Mouse (Mus musculus): ENCODE measurements around the gene March10. TPM values are rescaled to one million over a fixed set of nuclear protein-coding genes. Genes with fewer than 3 reads are reported as not detected.

Gene March10
- polyA plus RNA-seq, 1 experiment from 2014 or later = 0.19 TPM

GRCm38 (mm10) chr11:105374526-105375175, 81.9 kb downstream of the March10 start:
- H3K36me3 ChIP-seq (ENCODE audit: control insufficient read depth, insufficient read depth, low read length) = no peaks in the 10 kb centered on the region
- H3K27me3 ChIP-seq (ENCODE audit: control insufficient read depth, insufficient read depth, low read length) = no peaks in the 10 kb centered on the region
- WGBS (ENCODE audit: insufficient replicate concordance) = 60% methylated on average over 10 of the region's 10 CpGs
- H3K4me3 ChIP-seq (ENCODE audit: low read depth, low read length) = no peak overlapping the region
- H3K27ac ChIP-seq (ENCODE audit: low read depth, low read length) = peak overlapping the region; percentile 63
- H3K9ac ChIP-seq (ENCODE audit: low read depth, low read length) = no peak overlapping the region
- no peak overlapping the region for H3K4me2 ChIP-seq
- peaks cover 27% of the 10 kb centered on the region for H3K4me1 ChIP-seq (ENCODE audit: control insufficient read depth, insufficient read depth, low read length)
- ATAC-seq (replicated peaks; ENCODE audit: insufficient number of reproducible peaks, low FRiP score, low TSS enrichment) = no peak
- H3K9me3 ChIP-seq (replicated peaks; ENCODE audit: control insufficient read depth, low read length) = no peaks in the 10 kb centered on the region

- WGBS (ENCODE audit: insufficient replicate concordance) = 44% methylated on average over 8 of the region's 8 CpGs
- no peaks in the 10 kb centered on the region for H3K9me3 ChIP-seq (replicated peaks; ENCODE audit: control insufficient read depth, low read length)
- H3K36me3 ChIP-seq (ENCODE audit: control insufficient read depth, insufficient read depth, low read length) = no peaks in the 10 kb centered on the region
- H3K4me1 ChIP-seq (ENCODE audit: control insufficient read depth, insufficient read depth, low read length) = peaks cover 27% of the 10 kb centered on the region
- H3K27me3 ChIP-seq (ENCODE audit: control insufficient read depth, insufficient read depth, low read length) = no peaks in the 10 kb centered on the region
- H3K4me3 ChIP-seq (ENCODE audit: low read depth, low read length) = no peak overlapping the region
- no peak overlapping the region for H3K4me2 ChIP-seq
- H3K9ac ChIP-seq (ENCODE audit: low read depth, low read length) = 0 out of 2 replicates have a peak overlapping the region, but pooled peaks have one; percentile 22
- ATAC-seq (replicated peaks; ENCODE audit: insufficient number of reproducible peaks, low FRiP score, low TSS enrichment) = no peak
- peak overlapping the region; percentile 54 for H3K27ac ChIP-seq (ENCODE audit: low read depth, low read length)
Observed at GRCm38 (mm10) chr11:105373881-105374280, 82.7 kb downstream of the March10 start.

GRCm38 (mm10) chr11:105371818-105372217, 84.7 kb downstream of the March10 start:
- Histone ChIP-seq H3K4me2 (no peak overlapping the region), H3K9ac (ENCODE audit: low read depth, low read length) (no peak overlapping the region), H3K27ac (ENCODE audit: low read depth, low read length) (no peak overlapping the region), H3K4me1 (ENCODE audit: control insufficient read depth, insufficient read depth, low read length) (peaks cover 31% of the 10 kb centered on the region), H3K4me3 (ENCODE audit: low read depth, low read length) (no peak overlapping the region), H3K27me3 (ENCODE audit: control insufficient read depth, insufficient read depth, low read length) (no peaks in the 10 kb centered on the region), H3K36me3 (ENCODE audit: control insufficient read depth, insufficient read depth, low read length) (no peaks in the 10 kb centered on the region), H3K9me3 (replicated peaks; ENCODE audit: control insufficient read depth, low read length) (no peaks in the 10 kb centered on the region)
- no peak for ATAC-seq (replicated peaks; ENCODE audit: insufficient number of reproducible peaks, low FRiP score, low TSS enrichment)
- 77% methylated on average over 9 of the region's 9 CpGs for WGBS (ENCODE audit: insufficient replicate concordance)

- 89% methylated on average over 13 of the region's 13 CpGs for WGBS (ENCODE audit: insufficient replicate concordance)
- H3K4me3 ChIP-seq (ENCODE audit: low read depth, low read length) = no peak overlapping the region
- peaks cover 40% of the 10 kb centered on the region for H3K4me1 ChIP-seq (ENCODE audit: control insufficient read depth, insufficient read depth, low read length)
- no peaks in the 10 kb centered on the region for H3K9me3 ChIP-seq (replicated peaks; ENCODE audit: control insufficient read depth, low read length)
- H3K27ac ChIP-seq (ENCODE audit: low read depth, low read length) = no peak overlapping the region
- no peaks in the 10 kb centered on the region for H3K27me3 ChIP-seq (ENCODE audit: control insufficient read depth, insufficient read depth, low read length)
- no peak overlapping the region for H3K9ac ChIP-seq (ENCODE audit: low read depth, low read length)
- no peak overlapping the region for H3K4me2 ChIP-seq
- H3K36me3 ChIP-seq (ENCODE audit: control insufficient read depth, insufficient read depth, low read length) = no peaks in the 10 kb centered on the region
- no peak for ATAC-seq (replicated peaks; ENCODE audit: insufficient number of reproducible peaks, low FRiP score, low TSS enrichment)
Observed at GRCm38 (mm10) chr11:105369526-105370386, 86.8 kb downstream of the March10 start.

- H3K4me1 ChIP-seq (ENCODE audit: control insufficient read depth, insufficient read depth, low read length) = peaks cover 42% of the 10 kb centered on the region
- H3K27me3 ChIP-seq (ENCODE audit: control insufficient read depth, insufficient read depth, low read length) = no peaks in the 10 kb centered on the region
- H3K9ac ChIP-seq (ENCODE audit: low read depth, low read length) = no peak overlapping the region
- no peak overlapping the region for H3K27ac ChIP-seq (ENCODE audit: low read depth, low read length)
- 70% methylated on average over 5 of the region's 5 CpGs for WGBS (ENCODE audit: insufficient replicate concordance)
- no peaks in the 10 kb centered on the region for H3K36me3 ChIP-seq (ENCODE audit: control insufficient read depth, insufficient read depth, low read length)
- ATAC-seq (replicated peaks; ENCODE audit: insufficient number of reproducible peaks, low FRiP score, low TSS enrichment) = no peak
- H3K4me3 ChIP-seq (ENCODE audit: low read depth, low read length) = no peak overlapping the region
- no peak overlapping the region for H3K4me2 ChIP-seq
- H3K9me3 ChIP-seq (replicated peaks; ENCODE audit: control insufficient read depth, low read length) = no peaks in the 10 kb centered on the region
Observed at GRCm38 (mm10) chr11:105368833-105369232, 87.7 kb downstream of the March10 start.

GRCm38 (mm10) chr11:105367163-105367562, 89.4 kb downstream of the March10 start:
- no peak for ATAC-seq (replicated peaks; ENCODE audit: insufficient number of reproducible peaks, low FRiP score, low TSS enrichment)
- 48% methylated on average over 3 of the region's 3 CpGs for WGBS (ENCODE audit: insufficient replicate concordance)

GRCm38 (mm10) chr11:105366051-105366450, 90.5 kb downstream of the March10 start:
- Histone ChIP-seq H3K9ac (ENCODE audit: low read depth, low read length) (peak overlapping the region; percentile 49; the same call in 1 of the 2 replicates), H3K4me1 (ENCODE audit: control insufficient read depth, insufficient read depth, low read length) (peaks cover 42% of the 10 kb centered on the region), H3K4me2 (peak overlapping the region; percentile 1; the same call in 1 of the 2 replicates), H3K27me3 (ENCODE audit: control insufficient read depth, insufficient read depth, low read length) (no peaks in the 10 kb centered on the region), H3K36me3 (ENCODE audit: control insufficient read depth, insufficient read depth, low read length) (no peaks in the 10 kb centered on the region), H3K27ac (ENCODE audit: low read depth, low read length) (peak overlapping the region; percentile 87), H3K4me3 (ENCODE audit: low read depth, low read length) (no peak overlapping the region), H3K9me3 (replicated peaks; ENCODE audit: control insufficient read depth, low read length) (no peaks in the 10 kb centered on the region)
- 16% methylated on average over 4 of the region's 4 CpGs for WGBS (ENCODE audit: insufficient replicate concordance)
- ATAC-seq (replicated peaks; ENCODE audit: insufficient number of reproducible peaks, low FRiP score, low TSS enrichment) = peak; percentile 88

More at GRCm38 (mm10) chr11:105367163-105367562, 89.4 kb downstream of the March10 start:
- Histone ChIP-seq H3K9me3 (replicated peaks; ENCODE audit: control insufficient read depth, low read length) (no peaks in the 10 kb centered on the region), H3K27ac (ENCODE audit: low read depth, low read length) (peak overlapping the region; percentile 87), H3K4me2 (no peak overlapping the region), H3K9ac (ENCODE audit: low read depth, low read length) (no peak overlapping the region), H3K4me1 (ENCODE audit: control insufficient read depth, insufficient read depth, low read length) (peaks cover 43% of the 10 kb centered on the region), H3K27me3 (ENCODE audit: control insufficient read depth, insufficient read depth, low read length) (no peaks in the 10 kb centered on the region), H3K36me3 (ENCODE audit: control insufficient read depth, insufficient read depth, low read length) (no peaks in the 10 kb centered on the region), H3K4me3 (ENCODE audit: low read depth, low read length) (no peak overlapping the region)

- H3K9ac ChIP-seq (ENCODE audit: low read depth, low read length) = 0 out of 2 replicates have a peak overlapping the region, but pooled peaks have one; percentile 8
- no peaks in the 10 kb centered on the region for H3K36me3 ChIP-seq (ENCODE audit: control insufficient read depth, insufficient read depth, low read length)
- H3K27me3 ChIP-seq (ENCODE audit: control insufficient read depth, insufficient read depth, low read length) = no peaks in the 10 kb centered on the region
- H3K4me2 ChIP-seq = peak overlapping the region; percentile 29
- 66% methylated on average over 3 of the region's 3 CpGs for WGBS (ENCODE audit: insufficient replicate concordance)
- H3K4me3 ChIP-seq (ENCODE audit: low read depth, low read length) = no peak overlapping the region
- H3K4me1 ChIP-seq (ENCODE audit: control insufficient read depth, insufficient read depth, low read length) = peaks cover 42% of the 10 kb centered on the region
- peak overlapping the region; percentile 87 for H3K27ac ChIP-seq (ENCODE audit: low read depth, low read length)
- ATAC-seq (replicated peaks; ENCODE audit: insufficient number of reproducible peaks, low FRiP score, low TSS enrichment) = no peak
- H3K9me3 ChIP-seq (replicated peaks; ENCODE audit: control insufficient read depth, low read length) = no peaks in the 10 kb centered on the region
Observed at GRCm38 (mm10) chr11:105365611-105366010, 90.9 kb downstream of the March10 start.
